Mouse (Mus musculus) embryonic facial prominence, embryonic 14.5 days (tissue): ENCODE measurements around the gene Castor1. TPM values are rescaled to one million over a fixed set of nuclear protein-coding genes. Genes with fewer than 3 reads are reported as not detected.

ENCODE experiments used
- ATAC-seq: fragments of 200-750 bp; cut with Nextera tagmentation; 2 replicates; pipeline ENCODE4 v1.8.0; 2017; ENCODE audit warnings: low read depth, moderate number of reproducible peaks, moderate TSS enrichment
- DNase-seq: peaks from one replicate; pipeline ENCODE4 v3.0.0-alpha.2; 2015; ENCODE audit warnings: low spot score
- H3K27ac ChIP-seq: fragments of 300-500 bp; sonication (generic); replicated peaks from 2 replicates; pipeline ENCODE4 v1.5.1; 2014; ENCODE audit warnings: low read depth, mild to moderate bottlenecking, low read length, moderate library complexity
- H3K27me3 ChIP-seq: fragments of 300-500 bp; sonication (generic); replicated peaks from 2 replicates; pipeline ENCODE4 v1.6.1; 2014; ENCODE audit warnings: low read length; ENCODE audit not compliant: control insufficient read depth, insufficient read depth
- H3K36me3 ChIP-seq: fragments of 300-500 bp; sonication (generic); 2 replicates; pipeline ENCODE4 v1.6.1; 2014; ENCODE audit warnings: low read length, mixed read lengths; ENCODE audit not compliant: control insufficient read depth, insufficient read depth
- H3K4me1 ChIP-seq: fragments of 300-500 bp; sonication (generic); 2 replicates; pipeline ENCODE4 v1.6.1; 2014; ENCODE audit warnings: antibody characterized with exemption, low read length; ENCODE audit not compliant: control insufficient read depth, insufficient read depth
- H3K4me2 ChIP-seq: fragments of 300-500 bp; sonication (generic); 2 replicates; pipeline ENCODE4 v1.6.1; 2014; ENCODE audit warnings: low read depth, mild to moderate bottlenecking, low read length, moderate library complexity, mixed read lengths
- H3K4me3 ChIP-seq: fragments of 300-500 bp; sonication (generic); 2 replicates; pipeline ENCODE4 v1.5.1; 2014; ENCODE audit warnings: low read depth, mild to moderate bottlenecking, low read length
- H3K9ac ChIP-seq: fragments of 300-500 bp; sonication (generic); 2 replicates; pipeline ENCODE4 v1.6.1; 2014; ENCODE audit warnings: low read depth, mild to moderate bottlenecking, low read length, moderate library complexity, mixed read lengths
- H3K9me3 ChIP-seq: fragments of 300-500 bp; sonication (generic); 2 replicates; pipeline ENCODE4 v1.6.1; 2016; ENCODE audit warnings: low read length; ENCODE audit not compliant: control insufficient read depth
- WGBS: fragments of 180-500 bp; shearing (Covaris S2); extraction: QIAGEN DNeasy Blood & Tissue Kit; methylation state at CpG from one replicate; pipeline ENCODE4 v1.1.7; 2014; 5-methylcytosine and 5-hydroxymethylcytosine counted together
- polyA plus RNA-seq: library from polyadenylated mRNA; unstranded; fragments of >200 nt; fragmentation: Nextera tagmentation; extraction: Ambion mirVana; gene quantifications from 2 replicates; pipeline ENCODE4 v1.2.1, GENCODE M21; 2014

The Castor1 gene
- polyA plus RNA-seq, 1 experiment from 2014 or later, result 11.5 TPM

GRCm38 (mm10) chr11:4214572-4214971 is 3.5 kb upstream of the Castor1 start:
- no peak overlapping the region for H3K4me3 ChIP-seq
- H3K27me3 ChIP-seq, result peaks cover 4% of the 10 kb centered on the region; the same call in 1 of the 2 replicates
- no peak overlapping the region for H3K27ac ChIP-seq
- H3K9me3 ChIP-seq, result no peaks in the 10 kb centered on the region
- no peaks in the 10 kb centered on the region for H3K4me1 ChIP-seq
- ATAC-seq (no peak), DNase-seq (no peak)
- H3K4me2 ChIP-seq, result no peak overlapping the region
- no peak overlapping the region for H3K9ac ChIP-seq
- peaks cover 50% of the 10 kb centered on the region for H3K36me3 ChIP-seq
- 91% methylated on average over 14 of the region's 14 CpGs for WGBS

DNA sequence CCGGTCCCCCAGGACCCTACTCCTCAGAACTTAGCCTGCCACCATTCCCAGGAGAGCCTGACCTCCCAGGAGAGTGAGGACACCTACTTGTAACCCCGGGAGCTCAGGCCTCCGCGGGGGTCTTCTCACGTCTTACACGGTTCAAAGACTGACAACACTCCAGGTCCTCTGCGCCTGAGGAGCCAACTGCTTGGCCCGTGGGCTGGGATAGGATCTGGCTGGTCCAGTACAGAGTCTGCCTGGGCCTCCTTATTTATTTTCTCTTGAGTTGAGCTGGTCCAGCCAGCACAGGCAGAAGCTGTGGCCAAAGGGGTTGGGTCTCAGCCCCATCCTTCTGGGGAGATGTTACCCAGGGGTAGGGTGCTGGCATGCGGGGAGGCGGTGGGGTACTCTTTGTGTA is 3.0 kb upstream of the Castor1 start:
- Histone ChIP-seq H3K4me3 (no peak overlapping the region), H3K9ac (no peak overlapping the region), H3K4me1 (no peaks in the 10 kb centered on the region), H3K9me3 (no peaks in the 10 kb centered on the region), H3K27me3 (peaks cover 4% of the 10 kb centered on the region; the same call in 1 of the 2 replicates), H3K36me3 (peaks cover 49% of the 10 kb centered on the region), H3K27ac (no peak overlapping the region), H3K4me2 (no peak overlapping the region)
- no peak for ATAC-seq
- no peak for DNase-seq
- WGBS, result 81% methylated on average over 10 of the region's 10 CpGs

DNA sequence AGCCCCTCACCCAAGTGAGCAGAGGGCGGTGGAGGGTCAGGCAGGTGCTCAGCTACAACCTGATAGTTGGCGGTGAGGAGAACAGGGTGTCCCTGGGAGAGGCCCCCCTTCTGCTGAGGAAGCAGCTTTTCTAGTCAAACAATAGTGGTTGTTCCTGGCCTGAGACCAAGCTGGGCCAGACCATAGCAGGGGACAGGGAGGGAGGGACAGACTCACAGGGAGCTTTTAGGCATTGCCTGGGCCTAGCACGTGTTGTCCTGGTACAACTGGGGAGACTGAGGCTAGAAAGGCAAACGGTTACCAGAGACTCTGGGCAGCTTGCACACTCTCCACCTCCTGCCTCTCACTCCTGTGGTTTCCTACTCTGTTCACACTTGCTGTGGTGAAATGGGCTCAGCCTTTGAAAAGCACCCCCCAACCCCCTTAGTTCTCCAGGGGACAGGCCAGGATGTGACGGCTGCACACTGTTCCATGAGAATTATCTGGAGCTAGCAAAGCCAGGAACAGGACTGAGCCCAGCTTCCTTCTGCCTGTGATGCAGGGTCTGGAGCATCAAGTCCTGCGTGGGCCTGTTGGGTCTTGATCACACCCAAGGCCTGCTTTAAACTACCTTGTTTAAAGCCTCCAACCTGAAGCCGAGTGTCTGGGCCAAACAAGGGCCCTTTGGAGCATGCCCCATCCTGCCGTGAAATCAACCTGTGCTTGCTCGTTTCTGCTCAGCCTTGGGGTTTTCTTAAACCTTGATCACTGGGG is 1.6 kb upstream of the Castor1 start:
- Histone ChIP-seq H3K9ac (no peak overlapping the region), H3K4me1 (no peaks in the 10 kb centered on the region), H3K27ac (peak overlapping the region; percentile 74), H3K36me3 (peaks cover 38% of the 10 kb centered on the region), H3K4me2 (no peak overlapping the region), H3K9me3 (no peaks in the 10 kb centered on the region), H3K4me3 (no peak overlapping the region), H3K27me3 (peaks cover 4% of the 10 kb centered on the region; the same call in 1 of the 2 replicates)
- ATAC-seq (peak; percentile 27; the same call in 1 of the 2 replicates), DNase-seq (peak; percentile 78)
- 64% methylated on average over 9 of the region's 9 CpGs for WGBS

DNA sequence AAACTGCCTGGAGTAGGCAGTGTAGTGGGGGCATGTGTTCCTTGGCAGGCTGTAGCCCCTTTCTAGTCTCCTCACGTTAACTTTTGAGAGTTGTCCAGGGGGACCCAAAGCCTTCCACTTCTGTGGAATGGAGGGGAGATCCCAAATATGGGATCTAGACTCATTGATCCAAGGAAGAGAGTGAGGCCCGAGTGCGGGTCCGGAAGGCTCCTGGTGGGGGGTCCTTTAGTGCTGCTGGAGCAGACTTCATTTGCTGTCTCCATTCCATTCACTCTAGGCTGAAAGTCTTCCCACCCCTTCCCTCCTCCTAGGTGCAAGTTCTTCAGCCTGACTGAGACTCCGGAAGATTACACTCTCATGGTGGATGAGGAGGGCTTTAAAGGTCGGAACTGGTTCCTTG is 612 bp downstream of the Castor1 start:
- Histone ChIP-seq H3K4me1 (no peaks in the 10 kb centered on the region), H3K9me3 (no peaks in the 10 kb centered on the region), H3K9ac (peak overlapping the region; percentile 56), H3K4me3 (peak overlapping the region; percentile 51), H3K4me2 (peak overlapping the region; percentile 90), H3K27me3 (peaks cover 4% of the 10 kb centered on the region; the same call in 1 of the 2 replicates), H3K36me3 (peaks cover 17% of the 10 kb centered on the region; the same call in 1 of the 2 replicates), H3K27ac (0 out of 2 replicates have a peak overlapping the region, but pooled peaks have one; percentile 23)
- peak; percentile 1; the same call in 1 of the 2 replicates for ATAC-seq
- 5% methylated on average over 6 of the region's 6 CpGs for whole genome bisulfite sequencing
- DNase-seq, result no peak

DNA sequence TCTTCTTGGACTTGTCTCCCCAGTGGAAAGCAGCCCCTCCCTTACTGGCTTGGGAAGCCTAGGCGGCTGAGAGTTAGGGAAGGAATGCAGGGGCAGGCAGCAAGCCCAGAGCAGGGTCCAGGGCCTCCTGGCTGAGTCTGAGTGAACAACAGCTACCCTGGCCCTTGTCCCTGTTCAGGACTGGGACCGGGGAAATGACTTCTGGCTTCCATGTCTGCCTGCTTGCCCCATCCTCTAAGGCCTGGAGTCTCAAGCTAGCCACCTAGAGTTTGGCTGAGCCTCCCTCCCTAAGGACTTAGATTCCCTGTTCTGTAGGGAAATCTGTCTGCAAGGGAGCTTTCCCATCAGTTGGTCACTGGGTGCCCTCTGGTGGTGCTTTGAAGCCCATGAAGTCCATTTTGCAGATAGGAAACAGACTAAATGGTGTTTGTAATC is 1.3 kb downstream of the Castor1 start:
- no peak overlapping the region for H3K4me3 ChIP-seq
- H3K4me2 ChIP-seq, result peak overlapping the region; percentile 90; the same call in 1 of the 2 replicates
- no peaks in the 10 kb centered on the region for H3K9me3 ChIP-seq
- H3K4me1 ChIP-seq, result no peaks in the 10 kb centered on the region
- no peak overlapping the region for H3K27ac ChIP-seq
- H3K9ac ChIP-seq, result no peak overlapping the region
- WGBS, result 8% methylated on average over 2 of the region's 2 CpGs
- DNase-seq, result peak; percentile 87
- ATAC-seq, result no peak
- peaks cover 10% of the 10 kb centered on the region; the same call in 1 of the 2 replicates for H3K36me3 ChIP-seq
- H3K27me3 ChIP-seq, result peaks cover 4% of the 10 kb centered on the region; the same call in 1 of the 2 replicates

DNA sequence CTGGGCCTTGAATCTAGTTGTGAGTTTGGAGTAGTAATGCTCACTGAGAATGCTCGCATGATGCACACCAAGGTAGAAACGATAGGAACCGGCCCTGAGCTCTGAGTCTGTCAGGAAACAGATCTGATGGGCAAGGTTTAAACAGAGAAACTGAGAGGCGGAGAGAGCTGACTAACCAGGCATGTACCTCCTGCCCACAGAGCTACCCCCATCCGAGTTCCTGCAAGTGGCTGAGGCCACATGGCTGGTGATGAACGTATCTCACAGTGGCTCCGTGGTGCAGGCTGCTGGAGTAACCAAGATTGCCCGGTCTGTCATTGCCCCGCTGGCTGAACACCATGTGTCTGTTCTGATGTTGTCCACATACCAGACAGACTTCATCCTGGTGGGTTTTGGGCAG is 1.9 kb downstream of the Castor1 start:
- no peak overlapping the region for H3K27ac ChIP-seq
- no peak for ATAC-seq
- peaks cover 5% of the 10 kb centered on the region; the same call in 1 of the 2 replicates for H3K36me3 ChIP-seq
- WGBS, result 70% methylated on average over 9 of the region's 9 CpGs
- H3K9me3 ChIP-seq, result no peaks in the 10 kb centered on the region
- no peaks in the 10 kb centered on the region for H3K4me1 ChIP-seq
- DNase-seq, result no peak
- H3K9ac ChIP-seq, result no peak overlapping the region
- peaks cover 4% of the 10 kb centered on the region; the same call in 1 of the 2 replicates for H3K27me3 ChIP-seq
- no peak overlapping the region for H3K4me3 ChIP-seq
- H3K4me2 ChIP-seq, result no peak overlapping the region

DNA sequence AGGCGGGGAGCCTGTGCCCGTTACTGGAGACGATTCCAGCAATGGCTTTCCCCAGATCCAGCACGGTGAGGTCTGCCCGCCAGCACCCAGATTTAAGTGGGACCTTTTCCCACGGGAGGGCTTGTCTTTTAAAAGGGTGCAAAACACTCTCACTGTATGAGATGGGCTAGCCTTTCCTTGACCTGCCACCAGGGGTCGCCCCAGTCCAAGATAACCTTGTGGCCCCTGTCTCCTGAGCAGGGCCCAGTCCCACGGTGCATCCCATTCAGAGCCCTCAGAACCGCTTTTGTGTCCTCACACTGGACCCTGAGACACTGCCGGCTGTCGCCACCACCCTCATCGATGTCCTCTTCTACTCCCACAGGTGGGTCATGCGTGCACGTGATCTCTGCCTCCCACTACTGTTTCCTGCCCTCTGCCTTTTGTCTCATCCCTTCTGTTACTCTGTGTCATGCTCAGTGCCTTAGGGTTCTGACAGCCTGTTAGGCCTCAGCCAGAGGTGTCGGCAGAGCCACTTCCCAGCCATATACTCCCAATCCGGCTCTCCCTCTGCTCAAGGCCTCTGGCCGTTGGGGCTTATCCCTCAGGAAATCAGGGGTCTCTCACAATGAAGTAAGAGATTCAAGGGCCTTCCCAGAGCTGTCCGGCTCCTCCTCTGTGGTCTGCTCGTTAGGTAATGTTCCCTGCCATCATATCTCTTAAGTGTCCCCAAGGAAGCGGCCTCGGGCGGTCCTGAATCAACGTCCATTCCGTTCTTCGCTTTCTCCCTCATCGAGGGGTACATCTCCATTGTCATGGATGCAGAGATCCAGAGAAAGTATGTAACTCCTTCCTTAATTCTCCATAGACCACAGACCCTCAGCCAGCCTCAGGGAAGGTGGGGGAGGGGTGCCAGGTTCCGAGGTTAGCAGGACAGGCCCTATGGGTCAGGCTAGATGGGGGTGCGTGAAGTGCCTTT is 2.7 kb downstream of the Castor1 start:
- Histone ChIP-seq H3K9ac (no peak overlapping the region), H3K27me3 (peaks cover 4% of the 10 kb centered on the region; the same call in 1 of the 2 replicates), H3K4me3 (no peak overlapping the region), H3K27ac (no peak overlapping the region), H3K9me3 (no peaks in the 10 kb centered on the region), H3K4me1 (no peaks in the 10 kb centered on the region), H3K36me3 (no peaks in the 10 kb centered on the region), H3K4me2 (no peak overlapping the region)
- WGBS, result 52% methylated on average over 28 of the region's 28 CpGs
- ATAC-seq (no peak), DNase-seq (no peak)
